Mouse (Mus musculus) G1E-ER4 (cell line): ENCODE results near the gene Slmap. TPM values are rescaled to one million over a fixed set of nuclear protein-coding genes. Genes with fewer than 3 reads are reported as not detected.
"Not testable (repeated sequence)": the region's sequence is repeated elsewhere in the genome, so short reads cannot be mapped to it uniquely, and the experiment has no call there.

Experiments
- GATA1 ChIP-seq: IDR thresholded peaks from one replicate; pipeline ENCODE4 v1.8.0; 2012; ENCODE audit warnings: low read length, inconsistent platforms
- polyA plus RNA-seq: library from polyadenylated mRNA; stranded (reverse); fragments of >175 nt; gene quantifications from 2 replicates; pipeline ENCODE4 v1.2.3, GENCODE M21; 2012

The Slmap gene
- 60.1 and 67.3 TPM in 2 replicates for polyA plus RNA-seq

- TF ChIP-seq GATA1, result peak; percentile 7
Observed at GRCm38 (mm10) chr14:26534757-26535479, at the start of gene Slmap. TSS of gene Slmap (minus strand) at chr14:26534931.

- no peak for TF ChIP-seq GATA1
Observed at GRCm38 (mm10) chr14:26583645-26584044, 48.9 kb upstream of the Slmap start.

- TF ChIP-seq GATA1, result no peak
Observed at GRCm38 (mm10) chr14:26579346-26580343, 44.9 kb upstream of the Slmap start.

- TF ChIP-seq GATA1, result no peak
Observed at GRCm38 (mm10) chr14:26578791-26579191, 44.1 kb upstream of the Slmap start.

- TF ChIP-seq GATA1, result no peak
Observed at GRCm38 (mm10) chr14:26576255-26576780, 41.6 kb upstream of the Slmap start.

- not testable (repeated sequence) for TF ChIP-seq GATA1
Observed at GRCm38 (mm10) chr14:26573556-26573955, 38.8 kb upstream of the Slmap start, which contains the start of gene Dennd6a. TSS of gene Dennd6a (plus strand) at chr14:26573856.

GRCm38 (mm10) chr14:26571951-26572675 is 37.4 kb upstream of the Slmap start:
- TF ChIP-seq GATA1, result no peak

- no peak for TF ChIP-seq GATA1
Observed at GRCm38 (mm10) chr14:26569880-26570279, 35.1 kb upstream of the Slmap start.

- no peak for TF ChIP-seq GATA1
Observed at GRCm38 (mm10) chr14:26562247-26562646, 27.5 kb upstream of the Slmap start.

- no peak for TF ChIP-seq GATA1
Observed at GRCm38 (mm10) chr14:26558536-26558935, 23.8 kb upstream of the Slmap start.

GRCm38 (mm10) chr14:26557581-26557980 is 22.9 kb upstream of the Slmap start:
- no peak for TF ChIP-seq GATA1

- peak; percentile 48 for TF ChIP-seq GATA1
Observed at GRCm38 (mm10) chr14:26552853-26553252, 18.1 kb upstream of the Slmap start.

- TF ChIP-seq GATA1, result no peak
Observed at GRCm38 (mm10) chr14:26552441-26552840, 17.7 kb upstream of the Slmap start.

GRCm38 (mm10) chr14:26550712-26551111 is 16.0 kb upstream of the Slmap start:
- TF ChIP-seq GATA1, result no peak

- TF ChIP-seq GATA1, result no peak
Observed at GRCm38 (mm10) chr14:26547516-26548488, 13.1 kb upstream of the Slmap start.
